Mouse (Mus musculus) thymus, postnatal 4 days (tissue): Measurements from ENCODE around the gene Gm21976.
A peak's percentile ranks its signal among the peaks of the same experiment; 100 is the strongest.

Experiments
- DNase-seq: peaks from one replicate; pipeline ENCODE4 v3.0.0; 2021

Gm21976 gene

GRCm38 (mm10) chr13:98279686-98280085 is at the start of gene Gm21976:
Gene Gm21976, plus strand, starts transcription at chr13:98279887.
- DNase-seq: no peak

DNA sequence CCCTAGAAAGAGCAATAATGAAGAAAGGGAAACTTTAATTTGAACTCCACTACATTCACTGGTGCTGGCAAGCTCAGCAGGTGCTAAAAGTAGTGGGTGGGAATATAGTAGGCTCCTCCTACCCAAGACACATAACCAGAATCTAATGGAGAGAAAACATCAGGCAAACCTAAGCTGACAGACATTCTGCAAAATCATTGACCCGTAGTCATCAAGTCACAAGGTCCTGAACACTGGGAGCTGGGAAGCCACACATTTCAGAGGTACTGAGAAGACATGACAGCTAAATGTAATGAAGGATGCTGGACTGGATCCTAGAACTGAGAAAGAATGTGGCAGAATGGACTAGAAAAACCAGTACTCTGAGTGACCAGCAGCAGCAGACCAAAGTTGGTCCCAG is 49.2 kb upstream of the Gm21976 start:
- no peak for DNase-seq

- DNase-seq: no peak
These were observed 44.2 kb upstream of the Gm21976 start for GRCm38 (mm10) chr13:98235451-98235850.

DNA sequence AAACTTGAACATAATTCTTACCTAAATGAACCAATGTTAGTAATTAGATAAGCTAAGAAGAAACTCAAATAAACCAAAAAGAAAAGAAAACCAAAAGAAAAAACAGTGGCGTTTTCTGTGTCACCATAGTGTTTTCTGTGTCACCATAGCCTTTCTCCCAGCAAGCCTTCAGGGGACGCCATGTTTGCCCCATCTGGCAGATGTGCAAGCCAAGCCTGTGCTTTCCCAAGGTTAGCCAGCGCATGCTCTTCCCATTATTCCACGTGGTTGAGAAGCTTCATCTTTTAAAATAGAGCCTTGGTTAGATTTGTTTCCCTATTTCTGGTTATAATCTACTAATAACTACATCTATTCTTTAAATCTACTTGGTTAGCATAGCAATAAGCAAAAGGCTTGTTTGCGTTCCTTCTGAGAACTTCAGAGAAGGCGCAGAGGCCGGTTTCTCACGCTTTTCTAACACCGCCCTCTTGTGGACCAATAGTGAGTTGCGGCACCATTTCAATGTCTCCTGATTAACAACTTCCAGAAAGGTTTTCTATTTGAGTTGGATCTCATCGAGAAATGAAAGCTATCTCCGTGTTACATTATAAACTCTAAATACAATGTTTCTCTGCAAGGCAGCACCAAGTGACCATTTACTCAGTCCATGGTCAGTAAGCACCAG is 39.6 kb upstream of the Gm21976 start:
- DNase-seq: peak; percentile 76

- DNase-seq: no peak
These were observed 38.0 kb upstream of the Gm21976 start for GRCm38 (mm10) chr13:98241531-98242282.

- DNase-seq: no peak
These were observed 34.9 kb upstream of the Gm21976 start for GRCm38 (mm10) chr13:98244571-98245350.

DNA sequence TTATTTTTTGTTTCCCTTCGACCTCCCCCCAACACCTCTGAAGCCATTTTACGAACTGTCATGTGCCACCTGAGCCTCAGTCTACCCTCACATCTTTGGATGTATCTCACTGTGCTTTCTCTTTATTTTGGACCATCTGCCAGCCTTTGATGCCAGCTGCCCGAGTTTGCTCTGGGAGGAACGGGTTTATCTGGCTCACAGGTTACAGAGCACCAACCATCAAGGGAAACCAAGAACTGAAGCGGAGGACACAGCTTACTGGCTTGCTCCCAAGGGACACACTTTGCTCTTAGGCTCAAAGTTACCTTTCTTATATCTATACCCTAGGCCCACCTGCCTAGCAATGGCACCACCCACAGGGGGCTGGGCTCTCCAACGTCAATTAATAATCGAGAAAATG is 34.3 kb upstream of the Gm21976 start:
- DNase-seq: no peak

GRCm38 (mm10) chr13:98249594-98249993 is 30.1 kb upstream of the Gm21976 start:
- no peak for DNase-seq

DNA sequence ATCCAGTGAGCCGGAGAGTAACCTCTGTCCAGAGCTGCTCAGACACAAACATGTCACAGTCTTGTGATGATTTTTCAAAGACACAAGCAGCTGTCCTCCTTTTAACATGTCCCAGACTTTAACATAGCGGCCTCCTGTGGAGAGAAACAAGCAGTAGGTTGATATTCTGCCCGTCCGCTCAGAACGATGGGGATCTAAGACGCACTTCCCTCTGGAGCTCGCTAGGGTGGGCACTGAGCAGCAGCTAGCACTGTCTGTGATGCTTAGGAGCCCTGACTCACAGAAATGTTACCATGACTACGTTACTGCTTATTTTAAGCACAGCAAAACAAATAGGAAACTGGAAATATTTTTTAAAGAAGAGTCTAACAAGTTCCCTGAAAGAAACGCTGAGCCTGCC is 24.8 kb upstream of the Gm21976 start:
- DNase-seq: no peak

- DNase-seq: peak; percentile 98
These were observed 16.8 kb upstream of the Gm21976 start, which contains the start of the genes Utp15 and Ankra2 for GRCm38 (mm10) chr13:98262636-98263457. Gene Utp15, minus strand, starts transcription at chr13:98263041. Gene Ankra2, plus strand, starts transcription at chr13:98263074.

- no peak for DNase-seq
These were observed 16.2 kb upstream of the Gm21976 start for GRCm38 (mm10) chr13:98263458-98263987.

DNA sequence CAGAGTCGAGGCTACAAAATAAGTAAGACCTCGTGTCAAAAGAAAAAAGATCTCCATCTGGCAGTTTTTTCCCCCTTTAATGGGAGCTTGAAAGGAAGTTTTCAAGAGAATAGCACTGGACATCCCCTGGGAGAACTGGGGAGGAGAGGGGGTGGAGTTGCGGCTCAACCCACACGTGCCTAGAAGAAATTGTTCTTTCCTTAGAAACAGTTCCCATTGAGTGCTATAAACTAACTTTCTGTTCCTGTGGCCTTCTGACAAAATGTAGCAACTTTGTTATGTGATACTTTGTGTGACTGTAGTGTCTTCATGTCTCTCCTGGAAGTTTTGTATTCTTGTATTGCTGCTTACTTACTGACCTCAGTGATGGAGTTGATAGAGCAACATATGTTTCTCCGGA is 15.6 kb upstream of the Gm21976 start:
- DNase-seq: no peak

GRCm38 (mm10) chr13:98274023-98274422 is 5.7 kb upstream of the Gm21976 start:
- DNase-seq: no peak

- DNase-seq: no peak
These were observed 4.0 kb upstream of the Gm21976 start for GRCm38 (mm10) chr13:98275646-98276045.

DNA sequence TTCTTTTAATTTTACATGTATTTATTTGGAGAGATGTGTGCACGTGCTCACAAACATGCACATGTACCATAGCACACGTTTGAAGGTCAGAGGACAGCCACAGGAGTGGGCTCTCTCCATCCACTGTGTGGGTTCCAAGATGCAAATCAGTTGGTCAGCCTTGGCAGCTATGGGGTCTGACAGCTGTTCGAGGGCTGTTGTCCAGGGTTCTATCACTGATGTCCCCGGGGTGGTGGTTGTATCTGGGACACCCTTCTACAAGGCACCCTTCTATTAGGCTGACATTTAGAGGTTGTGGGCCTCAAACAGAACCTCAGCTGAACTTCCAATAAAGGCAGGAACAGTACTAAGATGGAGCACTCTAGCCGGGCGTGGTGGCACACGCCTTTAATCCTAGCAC is 3.4 kb upstream of the Gm21976 start:
- no peak for DNase-seq

DNA sequence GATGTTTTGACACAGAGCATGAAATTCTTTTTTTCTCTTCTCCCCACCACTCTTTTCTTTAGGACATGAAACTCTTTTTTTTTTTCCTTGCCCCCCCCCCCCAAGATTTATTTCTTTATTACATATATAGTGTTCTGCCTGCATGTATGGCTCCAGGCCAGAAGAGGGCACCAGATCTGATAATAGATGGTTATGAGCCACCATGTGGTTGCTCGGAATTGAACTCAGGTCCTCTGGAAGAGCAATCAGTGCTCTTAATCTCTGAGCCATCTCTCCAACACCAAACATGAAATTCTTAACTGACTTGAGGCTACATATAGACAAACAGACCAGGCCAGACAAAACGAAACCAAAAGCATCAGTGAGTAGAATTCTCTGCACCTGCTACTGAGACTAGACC is 2.2 kb upstream of the Gm21976 start:
- DNase-seq: no peak

- no peak for DNase-seq
These were observed 1.4 kb downstream of the Gm21976 start for GRCm38 (mm10) chr13:98280990-98281650.

DNA sequence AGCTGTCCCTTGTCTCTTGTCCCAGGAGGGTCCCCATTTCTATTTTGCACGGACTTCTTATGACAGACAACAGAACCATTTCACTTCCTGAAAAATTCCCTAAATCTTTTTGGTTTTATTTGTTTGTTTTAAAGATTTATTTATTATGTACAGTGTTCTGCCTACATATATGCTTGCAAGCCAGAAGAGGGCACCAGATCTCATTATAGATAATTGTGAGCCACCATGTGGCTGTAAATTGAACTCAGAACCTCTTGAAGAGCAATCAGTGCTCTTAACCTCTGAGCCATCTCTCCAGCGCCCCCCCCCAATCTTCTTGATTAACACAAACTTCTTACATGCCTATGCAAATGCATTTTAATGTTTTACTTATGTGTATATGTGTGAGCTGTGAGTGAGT is 11.0 kb downstream of the Gm21976 start:
- DNase-seq: no peak

DNA sequence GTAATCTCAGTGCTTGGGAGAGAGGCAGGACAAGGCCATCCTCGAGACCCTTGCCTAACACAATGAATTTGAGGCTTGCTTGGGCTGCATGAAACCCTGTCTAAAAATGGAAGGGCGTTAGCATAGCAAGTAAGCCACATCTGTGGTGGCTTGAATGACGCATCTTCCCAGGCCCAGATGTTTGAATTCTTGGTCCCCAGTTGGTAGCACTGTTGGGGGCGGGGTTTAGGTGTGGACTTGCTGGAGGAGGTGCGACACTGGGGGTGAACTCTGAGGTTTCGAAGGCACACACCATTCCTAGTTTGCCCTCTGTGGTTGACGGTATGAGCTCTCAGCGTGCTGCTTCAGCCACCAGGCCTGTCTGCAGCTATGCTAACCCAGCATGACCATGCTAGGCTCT is 12.0 kb downstream of the Gm21976 start:
- DNase-seq: no peak

DNA sequence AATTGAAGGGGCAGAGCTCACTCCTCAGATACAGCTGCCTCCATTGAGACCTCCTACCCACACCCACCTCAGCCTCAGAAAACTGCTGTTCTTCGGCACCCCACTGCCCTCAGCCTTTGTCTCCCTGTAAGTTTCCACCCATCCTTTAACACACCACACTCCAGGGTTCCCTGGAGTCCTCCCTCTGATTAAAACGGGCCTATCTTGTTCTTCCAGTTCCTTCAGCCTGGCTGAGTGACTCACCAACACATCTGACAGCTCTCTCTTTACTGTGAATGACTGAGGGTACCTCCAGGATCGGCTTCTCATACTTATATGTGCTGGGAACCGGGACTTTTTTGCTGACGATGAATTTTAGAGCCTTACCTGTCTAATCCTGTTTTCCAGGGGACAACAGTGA is 16.4 kb downstream of the Gm21976 start:
- DNase-seq: no peak

GRCm38 (mm10) chr13:98297883-98298482 is 18.3 kb downstream of the Gm21976 start:
- no peak for DNase-seq
